Mouse (Mus musculus): ENCODE results near the gene Ces2b.
"Not testable (repeated sequence)": the region's sequence is repeated elsewhere in the genome, so short reads cannot be mapped to it uniquely, and the experiment has no call there.

The Ces2b gene

DNA sequence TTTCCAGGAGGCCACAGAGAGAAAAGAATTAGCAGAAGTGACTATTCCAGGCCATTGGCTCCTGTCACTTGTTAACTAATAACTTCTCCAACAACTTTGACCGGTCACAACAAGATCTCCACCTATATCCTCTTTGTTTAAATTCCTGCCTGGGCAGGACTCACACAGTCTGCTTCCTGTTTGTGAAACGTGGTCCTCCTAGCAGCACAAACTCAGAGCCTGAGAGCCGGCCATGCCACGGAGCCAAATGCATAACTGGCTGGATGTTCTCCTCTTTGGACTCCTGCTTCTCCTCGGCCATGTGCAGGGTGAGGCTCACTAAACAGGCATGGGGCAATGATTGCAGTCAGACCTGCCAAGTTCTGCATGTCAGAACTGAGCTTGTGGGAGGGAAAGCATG, at the start of gene Ces2b:
Ces2b (plus strand) TSS at position 133 of the 400 bp plus-strand sequence.
- DNase-seq, result peak; percentile 51

DNA sequence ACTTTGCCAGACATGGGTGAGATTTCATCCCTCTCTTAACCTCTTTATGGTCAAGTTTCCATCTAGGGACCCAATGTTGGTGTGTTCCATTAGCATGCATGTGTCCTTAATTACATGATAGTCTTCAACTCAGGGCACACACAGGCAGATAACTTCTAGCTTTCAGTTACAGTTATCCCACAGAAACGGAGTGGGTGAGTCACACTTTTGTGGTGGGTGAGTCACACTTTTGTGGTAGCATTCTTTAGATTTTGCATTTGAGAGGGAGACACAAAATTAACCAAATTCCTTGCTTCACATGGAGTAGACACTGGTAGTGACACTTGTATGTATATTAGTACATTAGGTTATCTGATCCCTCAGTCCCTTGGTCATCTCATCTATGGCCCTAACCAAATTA, 44.3 kb upstream of the Ces2b start:
- no peak for DNase-seq

GRCm38 (mm10) chr8:104788929-104789328, 42.4 kb upstream of the Ces2b start:
- DNase-seq, result no peak

DNA sequence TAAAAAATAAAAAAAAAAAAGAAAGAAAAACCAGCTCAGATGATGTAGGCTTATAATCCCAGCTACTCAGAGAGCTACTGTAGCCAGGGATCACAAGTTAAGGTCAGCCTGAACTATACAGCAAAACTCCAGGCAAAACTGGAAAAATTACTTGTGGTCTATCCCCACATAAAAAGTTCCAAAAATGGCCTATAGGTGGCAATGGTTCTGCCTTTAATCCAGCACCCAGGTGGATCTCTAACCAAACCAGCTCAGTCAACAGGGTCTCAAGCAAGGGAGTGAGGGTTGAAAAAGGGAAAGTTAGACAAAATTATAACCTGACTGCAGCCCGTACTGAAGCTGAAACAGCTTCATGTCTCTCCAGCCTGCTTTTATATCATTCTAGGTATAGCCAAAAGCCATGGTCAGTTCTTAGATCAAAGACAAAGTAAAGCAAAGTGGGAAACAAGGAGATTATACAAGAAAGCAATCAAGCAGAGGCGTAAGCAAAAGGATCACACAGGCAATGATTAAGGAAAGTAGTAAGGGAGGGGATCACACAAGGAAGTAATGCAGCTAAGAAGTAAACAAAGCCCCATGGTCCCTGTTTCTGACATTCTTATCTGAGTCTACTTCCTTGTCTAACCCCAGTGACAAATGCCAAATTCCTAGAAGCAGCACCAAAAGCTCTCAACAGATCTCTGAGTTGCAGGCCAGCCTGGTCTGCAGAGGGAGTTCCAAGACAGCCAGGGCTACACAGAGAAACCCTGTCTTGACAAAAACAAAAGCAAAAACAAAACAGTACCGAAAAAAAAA, 41.3 kb upstream of the Ces2b start:
- peak; percentile 76 for DNase-seq

GRCm38 (mm10) chr8:104799385-104799784, 32.0 kb upstream of the Ces2b start:
- DNase-seq, result no peak

- no peak for DNase-seq
Measured at GRCm38 (mm10) chr8:104806127-104806526, 25.2 kb upstream of the Ces2b start.

DNA sequence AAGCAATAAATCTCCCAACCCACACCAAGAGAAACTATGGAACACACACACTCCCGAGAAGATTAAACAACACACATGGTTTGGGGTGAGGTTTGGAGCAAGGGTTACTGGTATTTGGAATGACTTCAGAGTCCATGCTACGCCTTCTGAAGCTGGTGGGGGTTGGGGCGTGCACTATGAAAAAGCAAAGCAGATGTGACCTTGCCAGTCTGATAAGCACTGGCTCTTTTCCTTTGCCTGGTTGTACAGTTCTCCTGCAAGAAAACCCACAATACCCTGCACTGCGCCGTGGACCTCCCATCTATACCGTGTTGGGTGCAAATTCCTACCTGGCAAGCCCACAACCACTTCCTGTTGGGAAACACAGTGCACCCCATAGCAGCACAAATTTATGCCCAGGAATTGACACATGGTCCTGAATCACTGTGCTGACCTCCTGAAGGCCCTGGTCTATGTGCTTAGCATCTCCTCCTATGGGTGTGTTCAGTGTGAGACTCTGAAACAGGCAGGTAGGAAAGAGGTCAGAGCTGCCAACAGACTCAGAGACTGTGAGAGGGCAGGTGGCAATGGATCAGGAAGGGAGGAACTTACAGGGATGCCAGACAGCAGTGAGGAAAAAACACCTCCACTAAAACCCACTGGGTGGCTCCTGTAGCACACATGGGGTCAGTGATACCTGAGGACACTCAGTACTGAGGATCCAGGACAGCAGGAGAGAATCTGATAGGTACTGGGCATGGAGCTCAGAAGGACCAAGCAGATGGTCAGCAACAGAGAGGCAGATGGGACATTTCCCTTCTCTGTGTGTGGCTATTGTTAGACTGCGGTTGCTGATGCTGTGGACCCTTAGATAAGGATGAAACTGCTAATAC, 22.6 kb upstream of the Ces2b start:
- no peak for DNase-seq

DNA sequence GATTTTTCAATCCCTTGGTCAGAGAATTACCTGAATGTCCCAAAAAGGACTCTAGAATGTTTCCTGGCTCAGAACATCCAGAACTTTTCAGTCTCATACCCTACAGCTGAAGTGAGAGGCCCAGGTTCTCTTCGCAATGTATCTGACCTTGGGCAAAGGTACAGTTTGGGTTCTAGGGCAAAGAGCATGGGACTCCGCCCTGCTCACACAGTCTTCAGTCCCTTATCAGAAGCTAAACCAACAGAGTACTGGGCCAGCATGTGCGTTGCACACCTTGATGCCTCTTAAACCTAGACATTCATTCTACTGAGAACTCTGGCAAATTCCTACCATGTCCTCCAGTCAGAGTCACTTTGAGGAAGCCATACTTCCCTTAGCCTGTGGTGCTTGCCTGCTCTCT, 21.9 kb upstream of the Ces2b start:
- DNase-seq, result no peak

GRCm38 (mm10) chr8:104826912-104827311, 4.5 kb upstream of the Ces2b start:
- DNase-seq, result peak; percentile 13

DNA sequence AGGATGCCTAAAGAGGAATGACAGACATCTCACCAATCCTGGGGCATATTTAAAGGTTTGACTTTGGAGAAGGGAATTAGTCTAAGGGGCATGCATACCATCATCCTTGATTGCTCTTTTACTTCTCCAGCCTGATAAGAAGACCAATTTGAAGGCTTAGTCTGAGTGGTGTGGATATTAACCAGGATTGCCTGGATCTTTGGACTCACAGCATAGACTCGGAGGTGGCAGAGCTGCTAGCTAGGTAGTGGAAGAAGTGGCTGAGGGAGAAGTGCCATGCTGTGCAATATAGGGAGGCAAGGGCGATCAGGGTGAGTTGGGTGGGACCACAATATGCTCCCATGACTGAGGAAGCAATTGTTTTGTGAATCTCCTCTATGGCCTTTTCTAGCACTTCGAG, 3.2 kb upstream of the Ces2b start:
- DNase-seq, result peak; percentile 44

- DNase-seq, result no peak
Measured at GRCm38 (mm10) chr8:104841360-104842078, 10.1 kb downstream of the Ces2b start.

GRCm38 (mm10) chr8:104846831-104847230, 15.5 kb downstream of the Ces2b start, which contains the start of gene Ces2c:
Gene Ces2c (plus strand): TSS chr8:104847068.
- peak; percentile 86 for DNase-seq

- DNase-seq, result peak; percentile 40
Measured at GRCm38 (mm10) chr8:104847741-104848462, 16.5 kb downstream of the Ces2b start.

DNA sequence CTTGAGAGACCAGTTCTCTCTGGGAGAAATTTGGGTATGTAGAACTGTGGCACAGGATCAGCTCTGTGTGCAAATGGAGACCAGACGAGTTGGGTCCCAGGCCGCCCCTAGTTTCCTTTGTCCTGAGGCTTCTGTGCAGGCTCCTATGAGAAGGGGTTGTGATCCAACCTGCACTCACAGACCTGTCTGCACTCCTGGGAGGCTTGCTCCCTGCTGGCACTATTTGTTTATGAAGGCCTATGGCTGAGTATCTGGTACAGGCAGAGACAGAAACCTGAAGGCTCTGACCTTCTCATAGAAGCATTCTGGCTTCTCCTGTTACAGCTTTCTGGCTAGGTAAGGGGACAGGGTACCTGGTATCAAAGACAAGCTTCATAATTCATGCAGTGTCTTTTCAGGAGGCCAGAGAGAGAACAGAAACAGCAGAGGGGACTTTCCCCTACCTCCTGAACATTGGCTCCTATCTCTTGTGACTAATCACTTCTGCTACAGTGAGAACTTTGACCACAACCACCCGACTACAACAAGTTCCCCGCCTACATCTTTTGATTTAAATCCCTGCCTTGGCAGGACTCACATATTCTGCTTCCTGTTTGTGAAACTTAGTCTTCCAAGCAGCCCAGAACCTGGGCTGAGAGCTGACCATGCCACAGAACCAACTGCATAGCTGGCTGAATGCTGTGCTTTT, 35.6 kb downstream of the Ces2b start:
- not testable (repeated sequence) for DNase-seq

DNA sequence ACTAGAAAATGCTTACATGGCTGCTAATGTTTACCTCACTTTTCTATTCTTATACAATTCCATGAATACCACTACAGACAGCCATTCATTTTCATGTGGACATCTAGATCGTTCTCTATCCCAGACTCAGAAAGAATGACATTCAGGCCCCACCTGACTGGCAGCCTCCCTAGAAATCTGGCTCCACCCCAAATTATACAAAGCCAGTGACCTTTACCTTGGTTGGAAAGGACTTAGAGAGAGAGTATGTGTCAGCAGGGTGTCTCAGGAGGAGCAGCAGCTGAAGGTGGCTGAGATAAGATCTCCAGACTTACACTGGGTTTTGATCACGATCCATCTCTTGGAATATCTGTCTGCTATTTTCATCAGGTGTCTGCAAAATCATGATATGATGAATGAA, 37.5 kb downstream of the Ces2b start:
- not testable (repeated sequence) for DNase-seq

DNA sequence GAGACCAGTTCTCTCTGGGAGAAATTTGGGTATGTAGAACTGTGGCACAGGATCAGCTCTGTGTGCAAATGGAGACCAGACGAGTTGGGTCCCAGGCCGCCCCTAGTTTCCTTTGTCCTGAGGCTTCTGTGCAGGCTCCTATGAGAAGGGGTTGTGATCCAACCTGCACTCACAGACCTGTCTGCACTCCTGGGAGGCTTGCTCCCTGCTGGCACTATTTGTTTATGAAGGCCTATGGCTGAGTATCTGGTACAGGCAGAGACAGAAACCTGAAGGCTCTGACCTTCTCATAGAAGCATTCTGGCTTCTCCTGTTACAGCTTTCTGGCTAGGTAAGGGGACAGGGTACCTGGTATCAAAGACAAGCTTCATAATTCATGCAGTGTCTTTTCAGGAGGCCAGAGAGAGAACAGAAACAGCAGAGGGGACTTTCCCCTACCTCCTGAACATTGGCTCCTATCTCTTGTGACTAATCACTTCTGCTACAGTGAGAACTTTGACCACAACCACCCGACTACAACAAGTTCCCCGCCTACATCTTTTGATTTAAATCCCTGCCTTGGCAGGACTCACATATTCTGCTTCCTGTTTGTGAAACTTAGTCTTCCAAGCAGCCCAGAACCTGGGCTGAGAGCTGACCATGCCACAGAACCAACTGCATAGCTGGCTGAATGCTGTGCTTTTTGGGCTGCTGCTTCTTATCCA, 55.0 kb downstream of the Ces2b start:
- not testable (repeated sequence) for DNase-seq
